Mouse (Mus musculus): ENCODE data around the gene Zfp780b.
"Not testable (repeated sequence)": the region's sequence is repeated elsewhere in the genome, so short reads cannot be mapped to it uniquely, and the experiment has no call there.

The Zfp780b gene

GRCm38 (mm10) chr7:27978683-27979528 lies at the start of gene Zfp780b:
Gene Zfp780b, minus strand, starts transcription at chr7:27979171.
- DNase-seq (ENCODE audit: extremely low read depth, insufficient read length, low spot score): peak; percentile 80

GRCm38 (mm10) chr7:28014445-28014810 lies 35.5 kb upstream of the Zfp780b start:
- no peak for DNase-seq (ENCODE audit: extremely low read depth, insufficient read length, low spot score)

- DNase-seq (ENCODE audit: extremely low read depth, insufficient read length, low spot score): peak; percentile 73
These were observed 34.8 kb upstream of the Zfp780b start, which contains the start of gene Zfp850 for GRCm38 (mm10) chr7:28013549-28014444. Gene Zfp850, minus strand, starts transcription at chr7:28014115.

GRCm38 (mm10) chr7:28010271-28010670 lies 31.3 kb upstream of the Zfp780b start:
- no peak for DNase-seq (ENCODE audit: extremely low read depth, insufficient read length, low spot score)

GRCm38 (mm10) chr7:27982197-27982596 lies 3.2 kb upstream of the Zfp780b start:
- no peak for DNase-seq (ENCODE audit: extremely low read depth, insufficient read length, low spot score)

GRCm38 (mm10) chr7:27949451-27949850 lies 29.5 kb downstream of the Zfp780b start:
- not testable (repeated sequence) for DNase-seq (ENCODE audit: extremely low read depth, insufficient read length, low spot score)

GRCm38 (mm10) chr7:27941869-27942268 lies 37.1 kb downstream of the Zfp780b start:
- not testable (repeated sequence) for DNase-seq (ENCODE audit: extremely low read depth, insufficient read length, low spot score)

GRCm38 (mm10) chr7:27933800-27934158 lies 45.2 kb downstream of the Zfp780b start:
- not testable (repeated sequence) for DNase-seq (ENCODE audit: extremely low read depth, insufficient read length, low spot score)

GRCm38 (mm10) chr7:27933050-27933799 lies 45.7 kb downstream of the Zfp780b start:
- DNase-seq (ENCODE audit: extremely low read depth, insufficient read length, low spot score): no peak

GRCm38 (mm10) chr7:27928818-27929695 lies 49.9 kb downstream of the Zfp780b start, which contains the start of gene Zfp974:
Gene Zfp974, minus strand, starts transcription at chr7:27929460.
- peak; percentile 70 for DNase-seq (ENCODE audit: extremely low read depth, insufficient read length, low spot score)

- not testable (repeated sequence) for DNase-seq (ENCODE audit: extremely low read depth, insufficient read length, low spot score)
These were observed 51.9 kb downstream of the Zfp780b start for GRCm38 (mm10) chr7:27927041-27927440.

- not testable (repeated sequence) for DNase-seq (ENCODE audit: extremely low read depth, insufficient read length, low spot score)
These were observed 68.0 kb downstream of the Zfp780b start for GRCm38 (mm10) chr7:27910952-27911351.

All from 3134 (cell line).